Mouse (Mus musculus) midbrain, embryonic 15.5 days (tissue): Measurements from ENCODE around the gene Sympk. TPM values are rescaled to one million over a fixed set of nuclear protein-coding genes. Genes with fewer than 3 reads are reported as not detected.
A peak's percentile ranks its signal among the peaks of the same experiment; 100 is the strongest.

Experiments
- ATAC-seq: fragments of 200-750 bp; cut with Nextera tagmentation; replicated peaks from 2 replicates; pipeline ENCODE4 v1.8.0; 2017; ENCODE audit warnings: moderate TSS enrichment
- H3K27ac ChIP-seq: fragments of 300-500 bp; sonication (generic); 2 replicates; pipeline ENCODE4 v1.5.1; 2015; ENCODE audit warnings: mild to moderate bottlenecking, inconsistent platforms
- H3K27me3 ChIP-seq: fragments of 300-500 bp; sonication (generic); replicated peaks from 2 replicates; pipeline ENCODE4 v1.6.1; 2015; ENCODE audit warnings: inconsistent platforms
- H3K36me3 ChIP-seq: fragments of 300-500 bp; sonication (generic); replicated peaks from 2 replicates; pipeline ENCODE4 v1.6.1; 2015; ENCODE audit warnings: inconsistent platforms
- H3K4me1 ChIP-seq: fragments of 300-500 bp; sonication (generic); 2 replicates; pipeline ENCODE4 v1.6.1; 2015; ENCODE audit warnings: inconsistent platforms
- H3K4me2 ChIP-seq: fragments of 300-500 bp; sonication (generic); 2 replicates; pipeline ENCODE4 v1.6.1; 2015; ENCODE audit warnings: inconsistent platforms, mild to moderate bottlenecking, moderate library complexity
- H3K4me3 ChIP-seq: fragments of 300-500 bp; sonication (generic); 2 replicates; pipeline ENCODE4 v1.5.1; 2015; ENCODE audit warnings: mild to moderate bottlenecking, inconsistent platforms
- H3K9ac ChIP-seq: fragments of 300-500 bp; sonication (generic); 2 replicates; pipeline ENCODE4 v1.6.1; 2015; ENCODE audit warnings: mild to moderate bottlenecking, inconsistent platforms
- H3K9me3 ChIP-seq: fragments of 300-500 bp; sonication (generic); 2 replicates; pipeline ENCODE4 v1.6.1; 2016; ENCODE audit warnings: inconsistent platforms
- WGBS: fragments of 180-500 bp; shearing (Covaris S2); methylation state at CpG from one replicate; pipeline ENCODE4 v1.1.7; 2015; ENCODE audit warnings: mixed read lengths; 5-methylcytosine and 5-hydroxymethylcytosine counted together
- polyA plus RNA-seq: library from polyadenylated mRNA; unstranded; fragments of >200 nt; fragmentation: Nextera tagmentation; extraction: Ambion mirVana; gene quantifications from 2 replicates; pipeline ENCODE4 v1.2.1, GENCODE M21; 2015

The Sympk gene
- polyA plus RNA-seq, 1 experiment from 2014 or later, result 32.7 TPM

DNA sequence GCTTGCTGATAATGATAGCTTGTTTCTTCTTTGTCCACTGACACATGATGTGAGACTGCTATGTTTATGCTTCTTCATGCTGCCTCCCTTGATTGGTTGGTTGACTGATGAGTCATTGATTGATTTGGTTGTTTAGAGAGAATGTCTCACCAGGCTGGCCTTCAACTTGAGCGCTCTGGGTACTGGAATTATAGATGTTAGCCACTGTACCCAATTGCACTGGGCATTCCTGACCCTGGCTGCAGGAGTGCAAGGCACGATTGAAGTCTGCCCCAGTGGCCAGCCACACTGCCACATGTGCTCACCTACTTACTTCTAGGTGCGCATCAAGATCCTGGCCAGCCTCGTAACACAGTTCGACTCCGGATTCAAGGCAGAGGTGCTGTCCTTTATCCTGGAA lies 20.4 kb downstream of the Sympk start:
- Histone ChIP-seq H3K4me3 (no peak overlapping the region), H3K4me1 (no peaks in the 10 kb centered on the region), H3K9me3 (no peaks in the 10 kb centered on the region), H3K27me3 (no peaks in the 10 kb centered on the region), H3K9ac (no peak overlapping the region), H3K36me3 (peaks cover 91% of the 10 kb centered on the region), H3K4me2 (no peak overlapping the region), H3K27ac (no peak overlapping the region)
- no peak for ATAC-seq
- 98% methylated on average over 6 of the region's 6 CpGs for WGBS

DNA sequence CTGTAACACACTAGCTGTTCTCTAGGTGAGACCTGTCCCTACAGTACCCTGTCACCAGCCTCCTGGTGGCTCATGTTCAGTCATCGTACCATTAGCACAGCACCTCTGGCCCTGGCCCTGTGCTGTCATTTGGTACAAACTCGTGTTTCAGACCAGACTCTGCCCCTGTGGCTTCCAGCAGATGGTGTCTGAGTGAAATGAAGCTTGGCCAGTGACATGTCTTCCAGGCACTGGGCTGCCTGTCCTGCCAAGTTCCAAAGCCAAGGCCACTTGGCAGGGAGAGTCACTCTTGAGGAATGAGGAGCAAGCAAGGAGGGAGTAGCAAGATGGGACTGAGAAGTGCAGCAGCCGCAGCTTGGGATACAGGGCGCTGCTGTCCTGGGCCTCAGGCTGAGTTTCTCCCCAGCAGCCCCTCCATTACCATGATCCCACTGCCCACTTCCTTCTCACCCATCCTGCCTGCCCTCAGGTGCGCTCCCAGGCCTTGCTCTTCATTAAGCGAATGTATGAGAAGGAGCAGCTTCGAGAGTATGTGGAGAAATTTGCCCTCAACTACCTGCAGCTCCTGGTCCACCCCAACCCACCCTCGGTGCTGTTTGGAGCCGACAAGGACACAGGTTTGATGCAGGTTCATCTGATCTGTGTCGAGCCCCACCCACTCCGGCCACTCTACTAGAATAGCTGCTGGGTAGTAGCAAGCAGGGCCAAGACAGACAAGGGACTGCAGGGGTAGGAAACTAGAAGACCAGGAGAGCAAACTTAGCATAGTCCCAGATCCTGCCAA lies 22.3 kb downstream of the Sympk start:
- H3K4me1 ChIP-seq, result no peaks in the 10 kb centered on the region
- no peaks in the 10 kb centered on the region for H3K9me3 ChIP-seq
- no peak overlapping the region for H3K4me3 ChIP-seq
- ATAC-seq, result no peak
- no peak overlapping the region for H3K4me2 ChIP-seq
- H3K27me3 ChIP-seq, result no peaks in the 10 kb centered on the region
- no peak overlapping the region for H3K9ac ChIP-seq
- peaks cover 82% of the 10 kb centered on the region for H3K36me3 ChIP-seq
- H3K27ac ChIP-seq, result no peak overlapping the region
- WGBS, result 94% methylated on average over 11 of the region's 11 CpGs

DNA sequence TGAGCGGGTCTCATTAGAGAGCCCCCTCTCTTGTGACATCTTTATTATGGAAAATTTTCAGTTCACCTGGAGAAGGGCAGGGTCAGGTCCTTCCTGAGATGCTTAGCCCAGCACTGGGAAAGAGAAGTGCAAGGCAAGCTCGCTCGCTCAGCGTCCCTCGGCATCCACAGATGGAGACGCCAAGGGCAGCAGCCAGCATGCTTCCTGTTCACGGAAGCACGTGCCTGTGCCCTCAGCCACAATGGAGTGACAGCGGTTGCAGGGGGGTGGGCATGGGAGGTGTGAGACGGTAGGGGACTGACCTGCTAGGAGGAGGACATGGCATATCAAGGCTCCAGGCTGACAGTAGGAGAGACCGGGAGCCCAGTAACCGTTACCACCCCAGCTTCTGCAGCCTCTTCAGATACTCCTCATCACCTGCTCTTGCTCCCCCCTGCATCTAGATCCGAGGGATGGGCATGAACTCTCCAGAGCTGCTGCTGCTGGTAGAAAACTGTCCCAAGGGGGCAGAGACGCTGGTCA lies 23.9 kb downstream of the Sympk start:
- Histone ChIP-seq H3K4me3 (no peak overlapping the region), H3K27me3 (no peaks in the 10 kb centered on the region), H3K9me3 (no peaks in the 10 kb centered on the region), H3K27ac (no peak overlapping the region), H3K4me2 (no peak overlapping the region), H3K36me3 (peaks cover 68% of the 10 kb centered on the region), H3K9ac (no peak overlapping the region), H3K4me1 (no peaks in the 10 kb centered on the region)
- WGBS, result 91% methylated on average over 14 of the region's 14 CpGs
- ATAC-seq, result no peak

DNA sequence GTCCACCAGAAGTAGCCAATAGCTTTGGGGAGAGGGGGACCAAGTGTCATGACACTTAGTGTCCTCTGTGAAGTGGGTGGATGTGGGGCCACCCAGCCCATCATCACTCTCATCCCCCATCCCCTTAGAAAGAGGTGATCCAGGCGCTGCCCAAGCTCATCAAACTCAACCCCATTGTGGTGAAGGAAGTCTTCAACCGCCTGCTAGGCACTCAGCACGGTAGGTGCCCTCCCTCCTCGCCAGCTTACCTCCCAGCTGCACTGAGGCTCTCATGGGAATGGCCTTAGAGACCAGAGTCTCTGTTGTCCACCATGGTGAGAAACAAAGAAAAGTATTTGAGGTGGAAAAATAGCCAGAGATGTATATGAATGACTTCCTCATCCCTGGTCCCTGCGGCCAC lies 25.1 kb downstream of the Sympk start:
- no peak for ATAC-seq
- Histone ChIP-seq H3K4me1 (peaks cover 4% of the 10 kb centered on the region; the same call in 1 of the 2 replicates), H3K36me3 (peaks cover 58% of the 10 kb centered on the region), H3K4me2 (no peak overlapping the region), H3K4me3 (no peak overlapping the region), H3K27me3 (no peaks in the 10 kb centered on the region), H3K9me3 (no peaks in the 10 kb centered on the region), H3K9ac (no peak overlapping the region), H3K27ac (no peak overlapping the region)
- WGBS, result 93% methylated on average over 5 of the region's 5 CpGs

- no peak overlapping the region for H3K9ac ChIP-seq
- H3K4me1 ChIP-seq, result peaks cover 10% of the 10 kb centered on the region; the same call in 1 of the 2 replicates
- H3K4me3 ChIP-seq, result no peak overlapping the region
- H3K4me2 ChIP-seq, result no peak overlapping the region
- H3K9me3 ChIP-seq, result no peaks in the 10 kb centered on the region
- no peak overlapping the region for H3K27ac ChIP-seq
- ATAC-seq, result no peak
- H3K27me3 ChIP-seq, result no peaks in the 10 kb centered on the region
- WGBS, result 91% methylated on average over 8 of the region's 8 CpGs
- H3K36me3 ChIP-seq, result peaks cover 49% of the 10 kb centered on the region
Measured at GRCm38 (mm10) chr7:19050172-19050571, 26.0 kb downstream of the Sympk start.

DNA sequence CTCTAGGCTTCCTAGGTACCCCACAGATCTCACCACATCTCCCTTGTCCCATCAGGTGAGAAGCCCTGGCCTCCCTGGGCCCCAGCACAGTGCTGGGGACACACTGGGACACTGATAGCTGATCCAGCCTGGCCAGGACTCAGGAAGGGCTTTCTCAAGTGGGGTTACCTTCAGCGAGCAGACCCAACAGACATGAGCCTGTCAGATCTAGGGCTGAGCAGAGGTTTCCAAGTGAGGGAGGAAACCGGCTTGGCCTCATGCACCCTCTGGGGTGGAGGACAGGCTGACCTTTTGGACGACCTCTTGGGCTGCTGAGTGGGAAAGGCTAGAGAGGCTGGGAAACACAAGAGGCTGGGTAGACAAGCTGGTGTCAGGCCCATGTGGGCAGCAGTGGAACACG lies 27.0 kb downstream of the Sympk start:
- peaks cover 10% of the 10 kb centered on the region; the same call in 1 of the 2 replicates for H3K4me1 ChIP-seq
- no peaks in the 10 kb centered on the region for H3K9me3 ChIP-seq
- peaks cover 40% of the 10 kb centered on the region for H3K36me3 ChIP-seq
- ATAC-seq, result no peak
- no peak overlapping the region for H3K27ac ChIP-seq
- H3K4me3 ChIP-seq, result no peak overlapping the region
- no peaks in the 10 kb centered on the region for H3K27me3 ChIP-seq
- 79% methylated on average over 4 of the region's 4 CpGs for WGBS
- H3K4me2 ChIP-seq, result no peak overlapping the region
- H3K9ac ChIP-seq, result no peak overlapping the region

DNA sequence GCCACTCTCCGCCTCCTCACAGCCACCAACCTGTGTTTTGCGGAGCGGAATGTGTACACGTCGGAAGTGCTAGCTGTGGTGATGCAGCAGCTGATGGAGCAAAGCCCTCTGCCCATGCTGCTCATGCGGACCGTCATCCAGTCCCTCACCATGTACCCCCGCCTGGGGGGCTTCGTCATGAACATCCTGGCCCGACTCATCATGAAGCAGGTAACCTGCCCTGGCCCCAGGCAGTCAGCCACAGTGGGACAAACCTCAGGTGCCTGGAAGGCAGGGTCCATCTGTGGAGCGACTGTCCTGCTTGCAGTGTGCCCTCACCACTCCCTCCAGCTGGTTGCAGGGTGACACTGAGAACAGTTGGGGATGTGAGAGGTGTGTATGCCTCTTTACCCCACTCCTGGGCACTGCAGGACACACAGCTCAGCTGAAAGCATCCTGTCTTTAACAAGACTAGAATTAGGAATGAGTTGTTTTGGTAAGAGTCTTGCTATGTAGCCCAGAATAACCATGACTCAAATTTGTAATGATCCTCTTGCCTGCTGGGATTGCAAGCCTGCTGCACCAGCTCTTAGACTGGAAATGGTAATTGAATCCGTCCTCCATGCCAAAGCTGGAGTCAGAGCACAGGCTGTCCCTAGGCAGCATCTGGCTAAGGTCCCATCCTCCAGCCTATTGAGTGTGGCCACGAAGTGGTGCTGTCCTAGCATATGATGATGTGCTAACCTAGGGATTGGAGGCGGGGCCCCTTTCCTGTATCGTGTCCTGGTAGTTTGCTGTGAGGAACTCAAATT lies 28.4 kb downstream of the Sympk start:
- H3K4me2 ChIP-seq, result no peak overlapping the region
- H3K4me3 ChIP-seq, result no peak overlapping the region
- no peaks in the 10 kb centered on the region for H3K9me3 ChIP-seq
- H3K4me1 ChIP-seq, result peaks cover 10% of the 10 kb centered on the region; the same call in 1 of the 2 replicates
- no peak for ATAC-seq
- H3K36me3 ChIP-seq, result peaks cover 26% of the 10 kb centered on the region
- H3K9ac ChIP-seq, result no peak overlapping the region
- no peak overlapping the region for H3K27ac ChIP-seq
- no peaks in the 10 kb centered on the region for H3K27me3 ChIP-seq
- 92% methylated on average over 15 of the region's 15 CpGs for WGBS

- H3K9ac ChIP-seq, result no peak overlapping the region
- H3K27me3 ChIP-seq, result no peaks in the 10 kb centered on the region
- no peak overlapping the region for H3K4me3 ChIP-seq
- 90% methylated on average over 7 of the region's 7 CpGs for WGBS
- peaks cover 10% of the 10 kb centered on the region; the same call in 1 of the 2 replicates for H3K4me1 ChIP-seq
- no peak for ATAC-seq
- H3K4me2 ChIP-seq, result no peak overlapping the region
- H3K36me3 ChIP-seq, result peaks cover 20% of the 10 kb centered on the region
- H3K9me3 ChIP-seq, result no peaks in the 10 kb centered on the region
- no peak overlapping the region for H3K27ac ChIP-seq
Measured at GRCm38 (mm10) chr7:19053136-19053532, 29.0 kb downstream of the Sympk start.

DNA sequence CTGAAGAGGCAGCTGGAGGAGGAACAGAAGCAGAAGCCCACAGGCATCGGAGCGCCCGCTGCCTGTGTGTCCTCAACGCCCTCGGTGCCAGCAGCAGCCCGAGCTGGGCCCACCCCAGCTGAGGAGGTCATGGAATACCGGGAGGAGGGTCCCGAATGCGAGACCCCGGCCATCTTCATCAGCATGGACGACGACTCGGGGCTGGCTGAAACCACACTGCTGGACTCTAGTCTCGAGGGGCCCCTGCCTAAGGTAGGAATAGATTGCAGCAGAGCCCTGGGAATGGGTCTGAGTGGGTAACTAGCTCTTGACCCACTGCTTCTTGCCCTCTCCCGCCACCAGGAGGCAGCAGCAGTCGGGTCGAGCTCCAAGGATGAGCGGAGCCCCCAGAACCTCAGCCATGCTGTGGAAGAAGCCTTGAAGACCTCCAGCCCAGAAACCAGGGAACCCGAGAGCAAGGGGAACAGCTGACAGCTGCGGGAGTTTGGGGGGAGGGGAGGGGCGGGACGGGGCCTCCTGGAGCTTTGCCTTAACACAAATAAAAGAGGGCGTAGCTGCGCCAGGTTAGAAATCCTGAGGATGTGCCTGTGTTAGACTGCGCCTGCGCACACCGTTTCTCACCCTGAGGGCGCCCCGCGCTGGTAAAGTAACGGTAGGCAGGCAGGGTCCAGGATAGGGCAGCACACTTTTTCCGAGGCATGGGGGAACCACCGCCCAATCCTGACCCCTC lies 30.0 kb downstream of the Sympk start, which contains the start of gene Rsph6a:
Rsph6a (plus strand) TSS at position 644 of the 730 bp plus-strand sequence.
- Histone ChIP-seq H3K9me3 (no peaks in the 10 kb centered on the region), H3K4me2 (peak within 1 kb of the TSS; percentile 54), H3K9ac (peak within 1 kb of the TSS; percentile 28; the same call in 1 of the 2 replicates), H3K36me3 (peaks cover 13% of the 10 kb centered on the region), H3K27ac (peak within 1 kb of the TSS; percentile 51; the same call in 1 of the 2 replicates), H3K27me3 (no peaks in the 10 kb centered on the region), H3K4me1 (peaks cover 10% of the 10 kb centered on the region; the same call in 1 of the 2 replicates), H3K4me3 (peak within 1 kb of the TSS; percentile 33)
- WGBS, result 26% methylated on average over 33 of the region's 33 CpGs
- peak; percentile 76 for ATAC-seq

DNA sequence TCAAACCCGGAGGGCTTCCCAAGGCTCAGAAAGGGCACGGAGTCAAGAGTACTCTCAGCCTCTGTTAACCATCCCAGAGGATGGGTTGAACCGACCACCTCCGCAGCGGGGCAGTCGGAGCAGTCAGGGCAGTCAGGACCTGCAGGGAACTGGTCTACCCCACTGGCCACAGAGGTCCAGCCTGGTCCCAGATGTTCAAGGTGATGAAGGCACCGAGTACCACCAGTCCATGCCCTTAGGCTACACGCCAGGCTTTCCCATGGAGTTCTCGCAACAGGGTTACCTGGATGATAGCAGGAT lies 30.6 kb downstream of the Sympk start:
- Histone ChIP-seq H3K9me3 (no peaks in the 10 kb centered on the region), H3K36me3 (peaks cover 9% of the 10 kb centered on the region), H3K27me3 (no peaks in the 10 kb centered on the region), H3K4me3 (peak overlapping the region; percentile 33), H3K4me1 (peaks cover 10% of the 10 kb centered on the region; the same call in 1 of the 2 replicates), H3K27ac (no peak overlapping the region), H3K4me2 (peak overlapping the region; percentile 54), H3K9ac (peak overlapping the region; percentile 28; the same call in 1 of the 2 replicates)
- WGBS, result 63% methylated on average over 9 of the region's 9 CpGs
- peak; percentile 57 for ATAC-seq

DNA sequence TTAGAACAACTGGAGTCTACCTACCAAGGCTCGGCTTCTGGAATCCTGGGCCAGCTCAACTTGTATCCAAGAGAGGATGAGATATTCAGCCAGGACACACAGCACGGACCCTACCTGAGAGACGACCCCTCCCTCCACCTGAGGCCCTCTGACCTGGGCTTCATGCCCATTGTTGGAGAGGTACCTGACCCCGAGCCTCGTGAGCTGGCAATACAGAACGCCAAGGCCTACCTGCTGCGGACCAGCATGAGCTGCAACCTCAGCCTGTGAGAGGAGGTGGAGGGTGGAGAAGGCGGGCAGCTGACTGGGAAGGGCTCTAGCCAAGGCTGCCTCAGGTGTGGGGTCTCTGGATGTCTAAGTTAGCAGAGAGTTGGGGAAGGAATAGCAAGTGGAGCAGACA lies 30.9 kb downstream of the Sympk start:
- Histone ChIP-seq H3K9ac (no peak overlapping the region), H3K27ac (no peak overlapping the region), H3K4me3 (no peak overlapping the region), H3K27me3 (no peaks in the 10 kb centered on the region), H3K9me3 (no peaks in the 10 kb centered on the region), H3K4me2 (no peak overlapping the region), H3K4me1 (peaks cover 10% of the 10 kb centered on the region; the same call in 1 of the 2 replicates), H3K36me3 (peaks cover 5% of the 10 kb centered on the region)
- ATAC-seq, result no peak
- 93% methylated on average over 8 of the region's 8 CpGs for WGBS

DNA sequence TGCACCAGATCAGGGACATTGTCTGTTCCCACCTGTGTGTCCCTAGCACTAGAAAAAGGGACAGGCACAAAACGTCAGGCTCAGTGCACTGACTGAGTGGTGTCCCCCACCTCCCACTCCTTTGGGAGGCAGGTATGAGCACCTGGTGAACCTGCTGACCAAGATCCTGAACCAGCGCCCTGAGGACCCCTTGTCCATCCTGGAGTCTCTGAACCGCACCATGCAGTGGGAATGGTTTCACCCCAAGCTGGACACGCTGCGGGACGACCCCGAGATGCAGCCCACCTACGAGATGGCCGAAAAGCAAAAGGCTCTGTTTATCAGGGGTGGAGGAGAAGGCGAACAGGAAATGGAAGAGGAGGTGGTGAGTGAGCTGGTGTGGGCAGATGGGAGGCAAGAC lies 33.2 kb downstream of the Sympk start:
- WGBS, result 89% methylated on average over 10 of the region's 10 CpGs
- H3K27me3 ChIP-seq, result no peaks in the 10 kb centered on the region
- H3K4me2 ChIP-seq, result no peak overlapping the region
- H3K36me3 ChIP-seq, result no peaks in the 10 kb centered on the region
- H3K9me3 ChIP-seq, result no peaks in the 10 kb centered on the region
- no peak overlapping the region for H3K27ac ChIP-seq
- ATAC-seq, result no peak
- H3K9ac ChIP-seq, result no peak overlapping the region
- no peak overlapping the region for H3K4me3 ChIP-seq
- peaks cover 10% of the 10 kb centered on the region; the same call in 1 of the 2 replicates for H3K4me1 ChIP-seq
